Mouse (Mus musculus): ENCODE measurements around the gene Llcfc1.

- TF ChIP-seq CTCF (IDR thresholded peaks at IDR 0.05; ENCODE audit: low read depth, low read length) (no peak), POLR2A (IDR thresholded peaks at IDR 0.05; ENCODE audit: insufficient read depth, low read length) (no peak)
Measured at GRCm38 (mm10) chr6:41646220-41646619, 38.0 kb upstream of the Llcfc1 start.
